Mouse (Mus musculus): ENCODE measurements at regions not wholly inside any gene's neighbourhood (a gene's known extent, or its start where the extent isn't known, plus 50 kb on each side); places are given as distances from the start of the nearest gene placed in this dataset.

DNA sequence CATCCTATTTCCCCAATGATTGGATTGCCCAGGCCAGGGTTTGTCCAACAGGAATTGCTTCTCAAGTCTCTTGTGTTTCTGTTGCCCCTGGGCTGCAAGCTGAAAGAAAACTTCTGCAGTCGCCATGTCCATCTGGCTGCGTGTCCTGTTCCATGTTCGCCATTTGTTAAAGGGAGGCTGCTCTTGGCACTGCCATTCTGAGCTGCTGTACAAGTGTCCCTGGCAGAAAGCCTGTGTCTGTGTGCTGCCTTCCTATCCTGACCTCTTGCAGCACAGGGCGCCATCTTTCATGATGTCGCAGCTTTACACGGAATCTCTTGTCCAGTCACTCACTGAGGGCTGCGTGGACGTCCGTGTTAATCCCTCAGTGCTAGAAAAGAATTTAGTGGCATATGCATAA lies 349.2 kb downstream of the Agtpbp1 start:
- DNase-seq (ENCODE audit: low spot score in 2 of 2) = no peak

GRCm38 (mm10) chr13:59229111-59229541 lies 355.9 kb downstream of the Agtpbp1 start:
- no peak for DNase-seq (ENCODE audit: low spot score in 2 of 2)

DNA sequence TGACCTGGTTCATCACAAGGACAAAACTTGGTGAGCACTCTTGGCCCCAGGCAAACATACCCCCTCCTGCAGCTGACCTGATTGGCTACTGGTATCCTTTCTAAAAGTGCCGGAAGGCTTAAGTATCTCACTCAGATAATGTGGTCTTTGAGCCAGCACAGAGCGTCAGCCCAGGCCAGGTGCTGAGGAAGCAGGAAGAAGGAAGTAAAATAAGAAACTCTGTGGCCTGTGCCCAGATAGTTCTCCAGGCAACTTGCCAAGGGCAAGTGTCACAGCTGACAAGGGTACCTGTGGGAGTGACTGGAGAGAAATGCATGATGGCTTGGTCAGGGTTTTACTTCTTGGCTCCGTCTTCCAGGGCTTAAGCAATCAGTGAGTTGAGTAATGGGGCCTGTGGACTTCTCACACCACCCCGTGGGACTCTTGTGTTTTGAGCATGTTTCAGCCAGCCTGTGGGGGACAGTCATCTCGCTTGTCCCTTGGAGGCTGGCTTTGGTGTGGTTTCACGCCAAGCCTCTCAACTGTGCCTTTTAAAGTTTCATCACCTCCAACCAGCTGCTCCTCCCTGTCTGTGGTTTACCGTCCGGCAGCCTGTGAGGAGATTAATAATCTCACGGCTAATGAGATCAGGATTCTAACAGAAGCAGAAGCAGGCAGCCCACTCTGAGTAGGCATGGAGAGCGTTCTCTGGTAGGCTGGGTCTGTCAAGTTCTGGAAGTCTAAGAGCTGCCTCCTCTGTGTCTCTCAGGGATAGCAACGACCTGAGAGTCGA lies 356.8 kb downstream of the Agtpbp1 start:
- DNase-seq (ENCODE audit: low spot score in 2 of 2) = peak in 1 of 2 experiments; percentile 16

GRCm38 (mm10) chr13:59227523-59228058 lies 357.4 kb downstream of the Agtpbp1 start:
- DNase-seq (ENCODE audit: low spot score in 2 of 2) = no peak

GRCm38 (mm10) chr13:59220587-59220986 lies 364.4 kb downstream of the Agtpbp1 start:
- no peak for DNase-seq (ENCODE audit: low spot score in 2 of 2)

GRCm38 (mm10) chr13:59220156-59220555 lies 364.9 kb downstream of the Agtpbp1 start:
- peak in 1 of 2 experiments; percentile 36 for DNase-seq (ENCODE audit: low spot score in 2 of 2)

DNA sequence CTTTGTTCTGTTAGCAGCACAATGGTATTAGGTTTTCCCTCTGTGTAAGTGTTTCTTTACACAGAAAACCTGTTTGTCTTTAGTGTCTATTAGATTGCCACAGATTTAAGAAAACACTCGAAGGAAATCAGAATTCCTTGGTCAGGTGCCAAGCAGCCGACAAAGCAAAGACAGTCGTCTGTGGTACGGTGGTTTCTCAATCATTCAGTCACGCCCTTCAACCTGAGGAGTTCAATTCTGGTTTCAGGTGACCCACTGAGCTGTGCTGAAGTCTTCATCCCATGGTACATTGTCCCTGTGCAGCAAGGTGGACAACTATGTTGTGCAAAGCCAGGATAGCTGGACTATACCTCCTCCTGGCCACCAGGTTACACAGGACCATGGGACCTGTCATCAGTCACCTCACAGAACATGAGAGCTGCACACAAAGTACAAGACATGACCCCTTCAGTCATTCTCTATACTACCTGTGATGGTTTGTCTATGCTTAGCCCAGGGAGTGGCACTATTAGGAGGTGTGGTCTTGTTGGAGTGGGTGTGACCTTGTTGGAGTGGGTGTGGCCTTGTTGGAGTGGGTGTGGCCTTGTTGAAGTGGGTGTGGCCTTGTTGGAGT lies 368.2 kb downstream of the Agtpbp1 start:
- DNase-seq (ENCODE audit: low spot score in 2 of 2) = no peak

- no peak for DNase-seq (ENCODE audit: low spot score in 2 of 2)
Observed at GRCm38 (mm10) chr13:59212296-59212701, 372.7 kb downstream of the Agtpbp1 start.

GRCm38 (mm10) chr13:59210828-59211227 lies 374.2 kb downstream of the Agtpbp1 start:
- DNase-seq (ENCODE audit: low spot score in 2 of 2) = no peak

- no peak for DNase-seq (ENCODE audit: low spot score in 2 of 2)
Observed at GRCm38 (mm10) chr13:59206186-59206585, 378.8 kb downstream of the Agtpbp1 start.

- DNase-seq (ENCODE audit: low spot score in 2 of 2) = no peak
Observed at GRCm38 (mm10) chr13:59204506-59204905, 380.5 kb downstream of the Agtpbp1 start.

DNA sequence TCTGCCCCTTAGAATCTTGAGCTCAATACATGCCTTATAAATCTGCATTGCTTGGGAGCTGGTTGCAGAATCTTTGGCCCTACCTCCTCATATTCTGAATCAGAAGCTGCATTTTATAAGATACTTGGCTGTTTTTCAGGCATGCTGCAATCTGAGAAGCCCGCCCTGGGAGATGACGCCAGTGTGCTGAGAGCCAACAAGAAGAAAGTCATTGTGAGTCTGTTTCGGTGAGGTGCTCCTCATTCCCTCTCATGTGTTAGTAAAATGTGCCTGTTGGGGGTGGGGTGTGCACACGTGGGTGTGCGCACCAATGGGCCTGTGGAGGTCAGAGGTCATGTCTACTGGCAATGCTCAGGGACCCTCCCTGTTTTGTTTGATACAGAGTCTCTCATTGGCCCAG lies 388.7 kb downstream of the Agtpbp1 start:
- DNase-seq (ENCODE audit: low spot score in 2 of 2) = peak in 1 of 2 experiments; percentile 57

- DNase-seq (ENCODE audit: low spot score in 2 of 2) = no peak
Observed at GRCm38 (mm10) chr13:59188431-59188830, 382.1 kb downstream of the Ntrk2 start.
